Mouse (Mus musculus) intestine, embryonic 15.5 days (tissue): ENCODE results near the gene Krt16. TPM values are rescaled to one million over a fixed set of nuclear protein-coding genes. Genes with fewer than 3 reads are reported as not detected.

ENCODE experiments used
- ATAC-seq: fragments of 200-750 bp; cut with Nextera tagmentation; 2 replicates; pipeline ENCODE4 v1.8.0; 2017; ENCODE audit warnings: moderate TSS enrichment, moderate library complexity
- H3K27ac ChIP-seq: fragments of 300-500 bp; sonication (generic); 2 replicates; pipeline ENCODE4 v1.5.1; 2015; ENCODE audit warnings: mild to moderate bottlenecking, inconsistent platforms
- H3K27me3 ChIP-seq: fragments of 300-500 bp; sonication (generic); replicated peaks from 2 replicates; pipeline ENCODE4 v1.6.1; 2015; ENCODE audit warnings: inconsistent platforms
- H3K36me3 ChIP-seq: fragments of 300-500 bp; sonication (generic); 2 replicates; pipeline ENCODE4 v1.6.1; 2015; ENCODE audit warnings: inconsistent platforms
- H3K4me1 ChIP-seq: fragments of 300-500 bp; sonication (generic); replicated peaks from 2 replicates; pipeline ENCODE4 v1.6.1; 2015; ENCODE audit warnings: inconsistent platforms
- H3K4me2 ChIP-seq: fragments of 300-500 bp; sonication (generic); replicated peaks from 2 replicates; pipeline ENCODE4 v1.6.1; 2015; ENCODE audit warnings: mild to moderate bottlenecking, inconsistent platforms
- H3K4me3 ChIP-seq: fragments of 300-500 bp; sonication (generic); replicated peaks from 2 replicates; pipeline ENCODE4 v1.5.1; 2015; ENCODE audit warnings: inconsistent platforms
- H3K9ac ChIP-seq: fragments of 300-500 bp; sonication (generic); 2 replicates; pipeline ENCODE4 v1.6.1; 2015; ENCODE audit warnings: inconsistent platforms
- H3K9me3 ChIP-seq: fragments of 300-500 bp; sonication (generic); 2 replicates; pipeline ENCODE4 v1.6.1; 2016; ENCODE audit warnings: inconsistent platforms
- WGBS: fragments of 180-500 bp; shearing (Covaris S2); methylation state at CpG from one replicate; pipeline ENCODE4 v1.1.7; 2015; 5-methylcytosine and 5-hydroxymethylcytosine counted together
- polyA plus RNA-seq: library from polyadenylated mRNA; unstranded; fragments of >200 nt; fragmentation: Nextera tagmentation; extraction: Ambion mirVana; gene quantifications from 2 replicates; pipeline ENCODE4 v1.2.1, GENCODE M21; 2015

Krt16 gene
- not detected in 2 replicates for polyA plus RNA-seq

DNA sequence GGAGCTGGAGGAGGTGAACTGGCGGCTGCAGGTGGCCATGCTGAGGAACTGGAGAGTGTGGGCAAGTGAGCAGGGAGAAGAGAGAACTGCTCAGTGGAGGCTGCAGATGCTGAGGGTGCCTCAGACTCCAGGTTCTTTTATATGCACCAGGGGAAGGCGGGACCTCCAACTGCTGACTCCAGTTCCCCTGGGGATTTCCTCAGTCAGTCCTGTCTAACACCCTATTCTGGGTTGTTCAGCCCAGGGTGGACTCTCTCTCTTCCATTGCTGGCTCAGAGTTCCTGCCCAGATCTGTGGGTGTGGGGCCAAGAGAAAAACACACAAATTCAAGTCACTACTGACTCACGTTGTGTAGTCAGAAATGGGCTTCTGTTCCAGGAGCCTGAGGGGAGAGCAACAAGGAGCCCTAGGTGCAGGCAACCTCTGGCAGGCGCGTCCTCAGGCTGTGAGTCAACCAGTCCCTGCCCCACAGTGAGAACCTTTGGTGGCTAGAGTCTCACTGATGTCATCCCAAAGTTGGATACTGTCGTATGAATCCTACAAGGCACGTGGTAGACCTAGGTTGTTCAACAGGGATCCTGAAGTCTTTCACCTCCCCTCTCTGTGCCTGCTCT, at the start of gene Krt16:
Gene Krt16, minus strand, starts transcription at position 51 of the 614 bp plus-strand sequence.
- Histone ChIP-seq H3K27ac (no peak within 1 kb of the TSS), H3K27me3 (no peaks in the 10 kb centered on the region), H3K9ac (no peak within 1 kb of the TSS), H3K4me2 (no peak within 1 kb of the TSS), H3K9me3 (no peaks in the 10 kb centered on the region), H3K36me3 (no peaks in the 10 kb centered on the region), H3K4me3 (no peak within 1 kb of the TSS), H3K4me1 (no peaks in the 10 kb centered on the region)
- ATAC-seq: no peak
- 84% methylated on average over 7 of the region's 7 CpGs for WGBS

DNA sequence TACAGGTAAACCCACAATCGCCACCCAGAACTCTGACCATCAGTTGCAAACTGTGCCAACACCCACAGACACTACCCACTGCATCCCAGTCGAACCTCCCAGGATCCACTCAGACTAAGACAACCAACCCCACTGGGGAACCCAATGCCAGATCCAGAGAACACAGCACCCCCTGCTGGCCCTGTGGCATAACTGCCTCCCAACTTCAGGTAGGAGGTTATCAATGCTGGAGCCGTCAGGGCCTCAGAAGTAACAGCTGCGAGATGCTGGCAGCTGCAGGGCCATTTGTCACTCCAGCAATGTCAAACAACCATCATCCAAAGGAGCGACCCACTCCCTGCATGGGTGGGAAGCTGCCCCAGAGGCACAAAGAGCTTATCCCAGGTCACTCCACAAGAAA, 49.1 kb upstream of the Krt16 start:
- no peaks in the 10 kb centered on the region for H3K9me3 ChIP-seq
- H3K36me3 ChIP-seq: no peaks in the 10 kb centered on the region
- no peak overlapping the region for H3K27ac ChIP-seq
- H3K4me1 ChIP-seq: no peaks in the 10 kb centered on the region
- no peaks in the 10 kb centered on the region for H3K27me3 ChIP-seq
- no peak overlapping the region for H3K4me3 ChIP-seq
- H3K9ac ChIP-seq: no peak overlapping the region
- H3K4me2 ChIP-seq: peak overlapping the region; percentile 36; the same call in 1 of the 2 replicates
- no peak for ATAC-seq
- WGBS: 29% methylated on average over 5 of the region's 5 CpGs

DNA sequence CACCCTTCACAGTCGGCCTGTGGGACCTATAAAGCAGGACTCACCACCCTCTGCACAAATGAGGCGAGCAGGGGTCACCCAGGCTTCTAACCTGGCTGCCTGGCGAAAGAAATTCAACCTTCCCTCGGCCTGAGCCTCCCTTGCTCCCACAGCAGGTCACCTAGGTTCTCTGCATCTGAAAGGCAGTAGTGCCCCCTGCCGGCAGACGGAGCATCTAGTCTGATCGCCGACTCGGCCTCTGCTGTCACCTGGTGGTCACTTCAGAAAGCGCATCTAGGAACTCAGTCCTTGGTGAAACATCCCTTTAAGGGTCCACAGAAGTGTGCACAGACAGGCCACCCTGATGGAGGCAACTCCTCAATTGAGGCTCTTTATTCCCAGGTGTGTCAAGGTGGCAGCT, 46.6 kb upstream of the Krt16 start:
- Histone ChIP-seq H3K4me3 (no peak overlapping the region), H3K4me1 (peaks cover 3% of the 10 kb centered on the region; the same call in 1 of the 2 replicates), H3K36me3 (no peaks in the 10 kb centered on the region), H3K4me2 (no peak overlapping the region), H3K27ac (no peak overlapping the region), H3K27me3 (no peaks in the 10 kb centered on the region), H3K9ac (no peak overlapping the region), H3K9me3 (no peaks in the 10 kb centered on the region)
- WGBS: 6% methylated on average over 10 of the region's 10 CpGs
- ATAC-seq: peak; percentile 63

DNA sequence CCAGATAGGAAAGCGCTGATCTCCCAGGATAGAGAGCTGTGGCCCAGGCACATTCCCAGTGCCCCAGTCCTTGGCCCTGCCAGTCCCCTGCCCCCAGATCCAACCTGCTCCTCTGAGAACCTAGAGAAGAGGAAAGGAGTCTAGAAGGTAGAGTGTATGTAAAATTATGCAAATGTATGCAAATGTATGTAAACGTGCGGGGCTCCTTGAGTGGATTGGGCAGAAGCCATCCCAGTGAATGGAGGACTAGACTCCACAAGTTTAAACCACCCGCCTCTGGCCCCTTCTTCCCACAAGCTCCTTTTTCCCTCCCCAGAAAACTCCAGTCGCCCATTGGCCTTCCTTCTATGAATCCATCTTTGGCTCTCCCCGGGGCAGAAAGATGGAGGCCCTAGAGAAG, 44.2 kb upstream of the Krt16 start:
- H3K9me3 ChIP-seq: no peaks in the 10 kb centered on the region
- no peak for ATAC-seq
- WGBS: 74% methylated on average over 6 of the region's 6 CpGs
- H3K4me1 ChIP-seq: peaks cover 25% of the 10 kb centered on the region
- no peaks in the 10 kb centered on the region for H3K27me3 ChIP-seq
- no peak overlapping the region for H3K4me3 ChIP-seq
- no peak overlapping the region for H3K27ac ChIP-seq
- no peaks in the 10 kb centered on the region for H3K36me3 ChIP-seq
- H3K9ac ChIP-seq: no peak overlapping the region
- no peak overlapping the region for H3K4me2 ChIP-seq

GRCm38 (mm10) chr11:100290235-100290634, 41.5 kb upstream of the Krt16 start:
- Histone ChIP-seq H3K27ac (no peak overlapping the region), H3K9me3 (no peaks in the 10 kb centered on the region), H3K4me1 (peaks cover 36% of the 10 kb centered on the region), H3K27me3 (no peaks in the 10 kb centered on the region), H3K9ac (no peak overlapping the region), H3K4me2 (no peak overlapping the region), H3K4me3 (no peak overlapping the region), H3K36me3 (no peaks in the 10 kb centered on the region)
- WGBS: 45% methylated on average over 5 of the region's 5 CpGs
- no peak for ATAC-seq

DNA sequence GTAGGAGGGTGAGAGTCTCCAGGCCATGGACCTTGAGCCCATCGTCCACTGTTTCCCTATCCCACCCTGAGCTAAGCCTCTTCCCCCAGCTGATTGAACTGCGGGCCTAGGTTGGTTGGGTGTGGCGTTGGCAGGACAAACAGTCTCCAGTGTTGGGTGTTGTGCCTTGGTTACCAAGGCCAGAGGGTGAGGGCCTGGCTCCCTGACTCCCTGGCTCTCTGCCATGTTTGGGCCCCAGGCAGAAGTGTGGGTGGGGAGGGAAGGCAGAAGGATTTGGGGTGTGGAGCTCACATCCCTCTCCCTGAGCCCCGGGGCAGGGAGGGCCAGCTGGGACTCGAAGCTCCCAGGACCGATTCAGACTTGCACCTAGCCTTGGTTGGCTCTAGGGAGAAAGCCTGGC, 40.2 kb upstream of the Krt16 start:
- Histone ChIP-seq H3K27me3 (no peaks in the 10 kb centered on the region), H3K9me3 (no peaks in the 10 kb centered on the region), H3K4me1 (peaks cover 36% of the 10 kb centered on the region), H3K27ac (peak overlapping the region; percentile 55), H3K9ac (no peak overlapping the region), H3K36me3 (no peaks in the 10 kb centered on the region), H3K4me3 (no peak overlapping the region), H3K4me2 (no peak overlapping the region)
- WGBS: 48% methylated on average over 6 of the region's 6 CpGs
- ATAC-seq: peak; percentile 75

- 34% methylated on average over 10 of the region's 10 CpGs for WGBS
- H3K27me3 ChIP-seq: no peaks in the 10 kb centered on the region
These were observed 38.3 kb upstream of the Krt16 start for GRCm38 (mm10) chr11:100287024-100287423.

GRCm38 (mm10) chr11:100284988-100285387, 36.3 kb upstream of the Krt16 start:
- H3K27ac ChIP-seq: 0 out of 2 replicates have a peak overlapping the region, but pooled peaks have one; percentile 27
- H3K9me3 ChIP-seq: no peaks in the 10 kb centered on the region
- H3K4me2 ChIP-seq: no peak overlapping the region
- H3K9ac ChIP-seq: no peak overlapping the region
- 61% methylated on average over 4 of the region's 4 CpGs for whole genome bisulfite sequencing
- 0 out of 2 replicates have a peak, but pooled peaks have one; percentile 15 for ATAC-seq
- H3K36me3 ChIP-seq: no peaks in the 10 kb centered on the region
- H3K4me1 ChIP-seq: peaks cover 34% of the 10 kb centered on the region
- no peak overlapping the region for H3K4me3 ChIP-seq
- H3K27me3 ChIP-seq: no peaks in the 10 kb centered on the region

More at GRCm38 (mm10) chr11:100287024-100287423, 38.3 kb upstream of the Krt16 start:
- Histone ChIP-seq H3K4me2 (no peak overlapping the region), H3K36me3 (no peaks in the 10 kb centered on the region), H3K4me3 (no peak overlapping the region), H3K27ac (peak overlapping the region; percentile 89), H3K4me1 (peaks cover 40% of the 10 kb centered on the region), H3K9ac (0 out of 2 replicates have a peak overlapping the region, but pooled peaks have one; percentile 20), H3K9me3 (no peaks in the 10 kb centered on the region)
- peak; percentile 93 for ATAC-seq

- Histone ChIP-seq H3K36me3 (no peaks in the 10 kb centered on the region), H3K4me2 (no peak overlapping the region), H3K4me3 (no peak overlapping the region), H3K9me3 (no peaks in the 10 kb centered on the region), H3K27ac (no peak overlapping the region), H3K9ac (no peak overlapping the region), H3K27me3 (no peaks in the 10 kb centered on the region), H3K4me1 (peaks cover 15% of the 10 kb centered on the region)
- no peak for ATAC-seq
- 25% methylated on average over 10 of the region's 10 CpGs for WGBS
These were observed 33.8 kb upstream of the Krt16 start for GRCm38 (mm10) chr11:100282549-100282948.

GRCm38 (mm10) chr11:100281596-100282544, 33.2 kb upstream of the Krt16 start:
- WGBS: 21% methylated on average over 11 of the region's 11 CpGs
- H3K27ac ChIP-seq: no peak overlapping the region
- H3K9me3 ChIP-seq: no peaks in the 10 kb centered on the region
- peaks cover 9% of the 10 kb centered on the region; the same call in 1 of the 2 replicates for H3K4me1 ChIP-seq
- no peaks in the 10 kb centered on the region for H3K27me3 ChIP-seq
- no peak overlapping the region for H3K4me3 ChIP-seq
- no peak overlapping the region for H3K9ac ChIP-seq
- no peak overlapping the region for H3K4me2 ChIP-seq
- ATAC-seq: peak; percentile 28; the same call in 1 of the 2 replicates
- no peaks in the 10 kb centered on the region for H3K36me3 ChIP-seq

DNA sequence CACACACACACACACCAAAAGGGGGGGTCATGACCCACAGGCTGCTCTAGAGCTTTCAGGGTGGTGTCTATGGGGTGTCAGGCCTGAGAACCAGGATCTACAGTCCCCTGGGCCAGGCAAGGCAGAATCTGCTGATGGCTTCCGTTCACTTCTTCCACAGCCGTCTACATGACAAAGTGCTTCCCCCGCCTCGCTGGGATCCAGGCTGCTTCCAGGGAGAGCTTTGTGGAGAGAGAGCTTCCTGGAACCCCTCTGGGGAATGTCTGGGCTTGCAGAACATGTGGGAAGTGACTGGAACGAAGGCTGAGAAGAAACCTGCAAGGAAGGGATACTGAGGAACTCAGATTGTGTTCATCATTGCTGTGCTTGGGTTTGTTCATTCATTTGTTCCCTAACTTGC, 30.1 kb upstream of the Krt16 start:
- H3K9ac ChIP-seq: no peak overlapping the region
- ATAC-seq: no peak
- 47% methylated on average over 5 of the region's 5 CpGs for WGBS
- no peak overlapping the region for H3K4me2 ChIP-seq
- no peaks in the 10 kb centered on the region for H3K27me3 ChIP-seq
- H3K4me3 ChIP-seq: no peak overlapping the region
- no peak overlapping the region for H3K27ac ChIP-seq
- no peaks in the 10 kb centered on the region for H3K9me3 ChIP-seq
- no peaks in the 10 kb centered on the region for H3K36me3 ChIP-seq
- H3K4me1 ChIP-seq: 0 out of 2 replicates have a peak, but pooled peaks cover 4% of the 10 kb centered on the region

- WGBS: 61% methylated on average over 15 of the region's 15 CpGs
- Histone ChIP-seq H3K4me2 (no peak overlapping the region), H3K4me1 (0 out of 2 replicates have a peak, but pooled peaks cover 4% of the 10 kb centered on the region), H3K9me3 (no peaks in the 10 kb centered on the region), H3K36me3 (no peaks in the 10 kb centered on the region), H3K27ac (no peak overlapping the region), H3K9ac (no peak overlapping the region), H3K27me3 (no peaks in the 10 kb centered on the region), H3K4me3 (no peak overlapping the region)
- ATAC-seq: no peak
These were observed 29.2 kb upstream of the Krt16 start for GRCm38 (mm10) chr11:100277726-100278480.
